Mouse (Mus musculus) stomach, embryonic 14.5 days (tissue): Measurements from ENCODE around the gene Mcemp1. TPM values are rescaled to one million over a fixed set of nuclear protein-coding genes. Genes with fewer than 3 reads are reported as not detected.
A peak's percentile ranks its signal among the peaks of the same experiment; 100 is the strongest.

Experiments used
- ATAC-seq: fragments of 200-750 bp; cut with Nextera tagmentation; 2 replicates; pipeline ENCODE4 v1.8.0; 2017; ENCODE audit warnings: low read depth, moderate TSS enrichment; ENCODE audit not compliant: insufficient number of reproducible peaks, insufficient read depth, low FRiP score
- H3K27ac ChIP-seq: fragments of 300-500 bp; sonication (generic); 2 replicates; pipeline ENCODE4 v1.5.1; 2014; ENCODE audit warnings: mild to moderate bottlenecking, low read length, moderate library complexity, mixed read lengths
- H3K27me3 ChIP-seq: fragments of 300-500 bp; sonication (generic); 2 replicates; pipeline ENCODE4 v1.6.1; 2014; ENCODE audit warnings: low read length, control low read depth, mixed read lengths; ENCODE audit not compliant: control insufficient read depth, insufficient read depth
- H3K36me3 ChIP-seq: fragments of 300-500 bp; sonication (generic); 2 replicates; pipeline ENCODE4 v1.6.1; 2014; ENCODE audit warnings: mild to moderate bottlenecking, control low read depth, low read length, moderate library complexity, mixed read lengths; ENCODE audit not compliant: control insufficient read depth, insufficient read depth
- H3K4me1 ChIP-seq: fragments of 300-500 bp; sonication (generic); 2 replicates; pipeline ENCODE4 v1.6.1; 2014; ENCODE audit warnings: low read length, control low read depth, mixed read lengths; ENCODE audit not compliant: control insufficient read depth, insufficient read depth
- H3K4me2 ChIP-seq: fragments of 300-500 bp; sonication (generic); replicated peaks from 2 replicates; pipeline ENCODE4 v1.6.1; 2014; ENCODE audit warnings: low read depth, low read length, control low read depth
- H3K4me3 ChIP-seq: fragments of 300-500 bp; sonication (generic); 2 replicates; pipeline ENCODE4 v1.5.1; 2014; ENCODE audit warnings: low read depth, low read length, control low read depth
- H3K9ac ChIP-seq: fragments of 300-500 bp; sonication (generic); replicated peaks from 2 replicates; pipeline ENCODE4 v1.6.1; 2014; ENCODE audit warnings: low read depth, mild to moderate bottlenecking, control low read depth, low read length, moderate library complexity, mixed read lengths
- H3K9me3 ChIP-seq: fragments of 300-500 bp; sonication (generic); 2 replicates; pipeline ENCODE4 v1.6.1; 2016; ENCODE audit warnings: low read depth, low read length, control low read depth; ENCODE audit not compliant: control insufficient read depth
- WGBS: fragments of 180-500 bp; shearing (Covaris S2); extraction: QIAGEN DNeasy Blood & Tissue Kit; methylation state at CpG from one replicate; pipeline ENCODE4 v1.1.7; 2014; 5-methylcytosine and 5-hydroxymethylcytosine counted together
- polyA plus RNA-seq: library from polyadenylated mRNA; unstranded; fragments of >200 nt; fragmentation: Nextera tagmentation; extraction: Ambion mirVana; gene quantifications from 2 replicates; pipeline ENCODE4 v1.2.1, GENCODE M21; 2014

The Mcemp1 gene
- polyA plus RNA-seq, result 0.27 and 0.62 TPM in 2 replicates

- no peaks in the 10 kb centered on the region for H3K27me3 ChIP-seq
- no peak within 1 kb of the TSS for H3K9ac ChIP-seq
- H3K4me2 ChIP-seq, result no peak within 1 kb of the TSS
- H3K36me3 ChIP-seq, result no peaks in the 10 kb centered on the region
- no peak within 1 kb of the TSS for H3K27ac ChIP-seq
- 69% methylated on average over 6 of the region's 6 CpGs for WGBS
- H3K4me1 ChIP-seq, result no peaks in the 10 kb centered on the region
- no peak for ATAC-seq
- no peaks in the 10 kb centered on the region for H3K9me3 ChIP-seq
- no peak within 1 kb of the TSS for H3K4me3 ChIP-seq
These were observed at the start of gene Mcemp1 for GRCm38 (mm10) chr8:3665507-3665906. Mcemp1 (plus strand) TSS chr8:3665754.

DNA sequence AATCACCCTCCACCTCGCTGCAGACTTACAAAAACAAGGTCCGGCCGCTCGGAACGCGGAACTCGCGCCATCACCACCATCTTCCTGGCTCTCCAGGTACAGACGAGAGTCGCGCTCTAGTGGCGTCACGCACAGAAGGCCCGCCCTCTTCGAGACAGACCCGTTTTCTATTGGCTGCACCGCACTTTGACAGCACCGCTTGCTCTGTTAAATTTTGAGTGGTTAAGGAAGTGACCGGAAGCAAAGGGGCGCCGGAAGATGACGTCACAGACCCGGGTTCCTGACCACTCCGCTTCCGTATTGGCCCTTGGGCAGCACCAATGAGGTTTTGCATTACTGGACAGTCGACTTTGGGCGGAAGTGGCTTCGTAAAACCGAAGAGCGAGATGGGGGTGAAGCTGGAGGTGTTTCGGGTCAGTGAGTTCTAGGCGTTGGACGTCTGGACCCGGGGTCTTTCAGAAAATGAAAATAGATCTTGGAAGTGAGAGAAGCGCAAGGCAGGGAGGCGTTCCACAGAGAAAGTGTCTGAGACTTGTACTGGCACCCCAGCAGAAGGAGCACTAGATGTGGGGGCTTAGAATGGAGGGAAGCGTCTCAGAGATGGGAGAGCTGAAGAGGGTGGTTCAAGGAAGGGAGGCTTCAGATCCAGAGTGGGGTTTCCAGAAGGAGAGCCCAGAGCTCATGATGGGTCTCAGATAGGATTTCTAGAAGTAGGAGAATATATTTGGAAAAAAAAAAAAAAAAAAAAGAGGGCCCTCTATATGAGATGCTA is 44.2 kb upstream of the Mcemp1 start, which contains the start of the genes Xab2 and Pet100:
Gene Xab2 (minus strand): TSS at position 118 of the 772 bp plus-strand sequence.
Gene Pet100 (plus strand): TSS at position 350 of the 772 bp plus-strand sequence.
- Histone ChIP-seq H3K4me3 (peak within 1 kb of the TSS; percentile 83), H3K4me1 (peaks cover 12% of the 10 kb centered on the region), H3K9ac (peak within 1 kb of the TSS; percentile 72), H3K36me3 (peaks cover 17% of the 10 kb centered on the region), H3K27me3 (no peaks in the 10 kb centered on the region), H3K4me2 (peak within 1 kb of the TSS; percentile 89), H3K9me3 (no peaks in the 10 kb centered on the region), H3K27ac (no peak within 1 kb of the TSS)
- peak; percentile 99 for ATAC-seq
- WGBS, result under 1% methylated on average over 37 of the region's 37 CpGs

DNA sequence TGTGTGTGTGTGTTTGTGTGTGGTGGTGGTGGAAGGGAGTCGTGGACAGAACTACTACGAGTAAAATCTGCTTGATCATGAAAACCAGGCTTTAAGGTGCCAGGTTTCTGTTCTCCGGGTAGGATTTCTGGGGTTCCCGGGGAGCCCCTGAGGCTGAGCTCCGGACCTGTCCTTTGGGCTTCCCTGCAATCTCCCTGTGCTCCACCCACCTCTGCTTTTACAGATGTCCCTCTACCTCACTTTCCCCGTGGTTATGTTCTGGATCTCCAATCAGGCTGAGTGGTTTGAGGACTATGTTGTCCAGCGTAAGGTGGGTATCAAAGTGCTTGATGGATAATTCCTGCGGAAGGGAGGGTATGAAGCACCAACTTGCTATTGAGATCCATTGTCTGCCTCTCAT is 43.4 kb upstream of the Mcemp1 start:
- WGBS, result 61% methylated on average over 8 of the region's 8 CpGs
- no peaks in the 10 kb centered on the region for H3K27me3 ChIP-seq
- H3K9me3 ChIP-seq, result no peaks in the 10 kb centered on the region
- no peak overlapping the region for H3K27ac ChIP-seq
- ATAC-seq, result no peak
- H3K4me3 ChIP-seq, result peak overlapping the region; percentile 83
- peak overlapping the region; percentile 63 for H3K4me2 ChIP-seq
- peak overlapping the region; percentile 41; the same call in 1 of the 2 replicates for H3K9ac ChIP-seq
- H3K4me1 ChIP-seq, result peaks cover 12% of the 10 kb centered on the region
- H3K36me3 ChIP-seq, result peaks cover 12% of the 10 kb centered on the region

- no peak for ATAC-seq
- H3K36me3 ChIP-seq, result no peaks in the 10 kb centered on the region; the same call in 1 of the 2 replicates
- H3K4me1 ChIP-seq, result peaks cover under 1% of the 10 kb centered on the region; the same call in 1 of the 2 replicates
- WGBS, result 60% methylated on average over 1 of the region's 1 CpGs
- no peak within 1 kb of the TSS for H3K27ac ChIP-seq
- no peaks in the 10 kb centered on the region for H3K9me3 ChIP-seq
- no peaks in the 10 kb centered on the region for H3K27me3 ChIP-seq
- H3K4me2 ChIP-seq, result no peak within 1 kb of the TSS
- no peak within 1 kb of the TSS for H3K4me3 ChIP-seq
- H3K9ac ChIP-seq, result no peak within 1 kb of the TSS
These were observed 40.1 kb upstream of the Mcemp1 start, which contains the start of gene Pcp2 for GRCm38 (mm10) chr8:3625445-3625844. Pcp2 (minus strand) TSS chr8:3625545.

DNA sequence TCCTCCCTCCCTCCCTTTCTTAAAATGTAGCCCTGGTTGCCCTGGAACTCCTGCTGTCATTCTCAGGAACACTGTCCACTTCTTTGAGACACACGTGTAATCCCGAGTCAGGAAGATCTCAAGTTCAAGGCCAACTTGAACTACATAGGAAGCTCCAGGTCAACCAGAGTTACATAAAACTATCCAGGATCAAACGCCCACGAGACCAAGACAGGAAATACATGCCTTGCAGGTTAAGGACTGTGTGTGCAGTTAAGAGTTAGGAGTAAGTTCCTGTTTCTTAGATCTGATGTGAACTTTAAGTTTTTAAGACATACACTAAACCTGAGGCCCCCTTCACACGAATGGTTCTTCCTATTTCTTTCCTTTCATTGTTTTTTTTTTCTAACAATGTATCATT is 38.6 kb upstream of the Mcemp1 start:
- 56% methylated on average over 5 of the region's 5 CpGs for WGBS

GRCm38 (mm10) chr8:3628014-3628413 is 37.5 kb upstream of the Mcemp1 start:
- no peak for ATAC-seq
- Histone ChIP-seq H3K4me1 (no peaks in the 10 kb centered on the region), H3K4me3 (no peak overlapping the region), H3K4me2 (no peak overlapping the region), H3K27me3 (no peaks in the 10 kb centered on the region), H3K9me3 (no peaks in the 10 kb centered on the region), H3K27ac (no peak overlapping the region), H3K9ac (no peak overlapping the region), H3K36me3 (no peaks in the 10 kb centered on the region)
- 26% methylated on average over 5 of the region's 5 CpGs for WGBS

More for the DNA sequence above, 38.6 kb upstream of the Mcemp1 start:
- Histone ChIP-seq H3K27ac (no peak overlapping the region), H3K9ac (no peak overlapping the region), H3K4me3 (no peak overlapping the region), H3K27me3 (no peaks in the 10 kb centered on the region), H3K9me3 (no peaks in the 10 kb centered on the region), H3K4me1 (no peaks in the 10 kb centered on the region; the same call in 1 of the 2 replicates), H3K36me3 (no peaks in the 10 kb centered on the region; the same call in 1 of the 2 replicates), H3K4me2 (no peak overlapping the region)
- no peak for ATAC-seq

DNA sequence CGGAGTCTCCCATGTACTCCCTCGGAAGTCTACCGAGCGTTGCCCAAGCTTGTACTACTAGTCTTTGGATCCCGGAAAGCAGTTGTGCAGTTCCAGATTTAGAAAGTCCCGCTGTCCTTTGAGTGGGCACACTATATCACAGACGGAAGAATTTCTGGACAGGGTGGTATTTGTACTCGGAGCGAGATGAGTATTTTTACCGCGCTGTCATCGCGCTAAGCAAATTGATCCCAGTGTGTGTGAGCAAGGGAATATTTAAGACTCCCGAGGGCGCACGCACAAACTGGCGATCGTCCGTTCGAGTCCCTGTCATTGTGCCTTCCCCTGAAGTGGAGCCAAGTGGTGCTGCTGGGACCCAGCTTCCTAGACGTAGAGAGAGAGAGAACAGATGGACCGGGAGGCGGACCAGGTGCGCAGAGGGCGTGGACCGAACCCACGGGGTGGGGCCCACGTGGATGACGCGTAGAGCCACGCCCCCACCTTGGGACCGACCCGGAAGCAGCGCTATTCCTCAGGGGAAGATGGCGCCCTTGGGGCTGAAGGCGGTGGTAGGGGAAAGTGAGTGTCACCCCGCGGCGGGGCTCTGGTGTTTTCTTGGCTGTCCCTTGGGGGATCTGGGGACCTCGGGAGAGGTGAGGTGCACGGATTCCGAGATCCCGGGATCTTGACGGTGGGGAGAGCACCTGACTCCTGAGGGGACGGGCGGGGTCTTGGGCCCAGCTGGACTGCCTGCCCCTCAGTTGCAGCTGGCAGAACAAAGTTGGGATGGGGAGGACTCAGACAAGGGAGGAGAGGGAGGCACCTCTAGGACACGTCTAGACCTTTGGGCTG is 34.7 kb upstream of the Mcemp1 start, which contains the start of gene Stxbp2:
Gene Stxbp2 (plus strand): TSS at position 309 of the 831 bp plus-strand sequence.
- Histone ChIP-seq H3K36me3 (peaks cover under 1% of the 10 kb centered on the region; the same call in 1 of the 2 replicates), H3K4me3 (peak within 1 kb of the TSS; percentile 56), H3K9me3 (no peaks in the 10 kb centered on the region), H3K27me3 (no peaks in the 10 kb centered on the region), H3K27ac (no peak within 1 kb of the TSS), H3K4me2 (peak within 1 kb of the TSS; percentile 53), H3K9ac (peak within 1 kb of the TSS; percentile 41; the same call in 1 of the 2 replicates), H3K4me1 (no peaks in the 10 kb centered on the region)
- 6% methylated on average over 47 of the region's 47 CpGs for WGBS
- ATAC-seq, result peak; percentile 93

DNA sequence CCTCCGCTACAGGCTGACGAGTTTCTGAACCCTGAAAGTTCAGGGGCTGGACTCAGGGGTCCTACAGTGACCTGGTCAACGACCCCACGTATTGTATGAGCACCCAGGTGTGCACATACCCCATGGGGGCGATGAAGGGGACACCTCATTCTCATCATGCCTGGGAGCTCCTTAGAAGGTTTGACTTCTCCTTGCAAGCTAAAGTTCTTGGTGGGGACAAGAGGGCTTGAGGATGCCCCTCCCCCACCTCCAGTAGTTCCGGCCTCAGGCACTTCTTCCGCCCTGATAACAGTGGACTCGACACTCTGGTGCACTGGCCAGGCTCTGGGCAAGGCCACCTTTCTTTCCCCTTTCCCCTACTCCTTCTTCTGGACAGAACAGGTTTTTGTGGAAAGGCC is 34.1 kb upstream of the Mcemp1 start:
- no peaks in the 10 kb centered on the region for H3K4me1 ChIP-seq
- no peaks in the 10 kb centered on the region for H3K9me3 ChIP-seq
- no peaks in the 10 kb centered on the region for H3K27me3 ChIP-seq
- 11% methylated on average over 8 of the region's 8 CpGs for WGBS
- ATAC-seq, result peak; percentile 37
- H3K4me3 ChIP-seq, result peak overlapping the region; percentile 56
- no peak overlapping the region for H3K27ac ChIP-seq
- peak overlapping the region; percentile 53 for H3K4me2 ChIP-seq
- H3K9ac ChIP-seq, result peak overlapping the region; percentile 41; the same call in 1 of the 2 replicates
- H3K36me3 ChIP-seq, result peaks cover 4% of the 10 kb centered on the region; the same call in 1 of the 2 replicates
